Mouse (Mus musculus) limb, embryonic 14.5 days (tissue): Measurements from ENCODE around the gene Klc3. TPM values are rescaled to one million over a fixed set of nuclear protein-coding genes. Genes with fewer than 3 reads are reported as not detected.

Experiments used
- ATAC-seq: fragments of 200-750 bp; cut with Nextera tagmentation; 2 replicates; pipeline ENCODE4 v1.8.0; 2017; ENCODE audit warnings: low read depth, moderate number of reproducible peaks, moderate TSS enrichment; ENCODE audit not compliant: low FRiP score
- DNase-seq: peaks from one replicate; pipeline ENCODE4 v3.0.0-alpha.2; 2015; ENCODE audit warnings: low spot score
- H3K27ac ChIP-seq: fragments of 300-500 bp; sonication (generic); replicated peaks from 2 replicates; pipeline ENCODE4 v1.5.1; 2014; ENCODE audit warnings: low read depth, mild to moderate bottlenecking, low read length, moderate library complexity, mixed read lengths
- H3K27me3 ChIP-seq: fragments of 300-500 bp; sonication (generic); 2 replicates; pipeline ENCODE4 v1.6.1; 2014; ENCODE audit warnings: low read length, mixed read lengths; ENCODE audit not compliant: control insufficient read depth, insufficient read depth
- H3K36me3 ChIP-seq: fragments of 300-500 bp; sonication (generic); 2 replicates; pipeline ENCODE4 v1.6.1; 2014; ENCODE audit warnings: mild to moderate bottlenecking, low read length, moderate library complexity, mixed read lengths; ENCODE audit not compliant: control insufficient read depth, insufficient read depth
- H3K4me1 ChIP-seq: fragments of 300-500 bp; sonication (generic); 2 replicates; pipeline ENCODE4 v1.6.1; 2014; ENCODE audit warnings: antibody characterized with exemption, low read length, mixed read lengths; ENCODE audit not compliant: control insufficient read depth, insufficient read depth
- H3K4me2 ChIP-seq: fragments of 300-500 bp; sonication (generic); replicated peaks from 2 replicates; pipeline ENCODE4 v1.6.1; 2014; ENCODE audit warnings: low read depth, mild to moderate bottlenecking, low read length, moderate library complexity; ENCODE audit not compliant: severe bottlenecking
- H3K4me3 ChIP-seq: fragments of 300-500 bp; sonication (generic); replicated peaks from 2 replicates; pipeline ENCODE4 v1.5.1; 2014; ENCODE audit warnings: low read length
- H3K9ac ChIP-seq: fragments of 300-500 bp; sonication (generic); 2 replicates; pipeline ENCODE4 v1.6.1; 2014; ENCODE audit warnings: mild to moderate bottlenecking, low read depth, low read length, moderate library complexity; ENCODE audit not compliant: severe bottlenecking
- H3K9me3 ChIP-seq: fragments of 300-500 bp; sonication (generic); 2 replicates; pipeline ENCODE4 v1.6.1; 2016; ENCODE audit warnings: low read length; ENCODE audit not compliant: control insufficient read depth
- POLR2A ChIP-seq: fragments of 200-500 bp; IDR thresholded peaks from 2 replicates; pipeline ENCODE4 v1.8.0; 2012; ENCODE audit warnings: inconsistent platforms, mild to moderate bottlenecking, moderate library complexity, borderline replicate concordance; ENCODE audit not compliant: insufficient read depth, insufficient read length; ENCODE audit errors: extremely low read depth
- WGBS: fragments of 180-500 bp; shearing (Covaris S2); extraction: QIAGEN DNeasy Blood & Tissue Kit; methylation state at CpG from one replicate; pipeline ENCODE4 v1.1.7; 2014; 5-methylcytosine and 5-hydroxymethylcytosine counted together
- polyA plus RNA-seq, 2 experiments: library from polyadenylated mRNA; depleted of rRNA in 1 of 2; stranded (reverse) in 1 of 2; unstranded in 1 of 2; fragments of >200 nt; fragmentation: Nextera tagmentation in 1 of 2; extraction: Ambion mirVana in 1 of 2; gene quantifications; 2 replicates each; pipeline versions ENCODE4 v1.2.1 to v1.2.3; 2012 to 2014

The Klc3 gene
- polyA plus RNA-seq, 2 experiments, result 11.5 to 15.2 TPM

DNA sequence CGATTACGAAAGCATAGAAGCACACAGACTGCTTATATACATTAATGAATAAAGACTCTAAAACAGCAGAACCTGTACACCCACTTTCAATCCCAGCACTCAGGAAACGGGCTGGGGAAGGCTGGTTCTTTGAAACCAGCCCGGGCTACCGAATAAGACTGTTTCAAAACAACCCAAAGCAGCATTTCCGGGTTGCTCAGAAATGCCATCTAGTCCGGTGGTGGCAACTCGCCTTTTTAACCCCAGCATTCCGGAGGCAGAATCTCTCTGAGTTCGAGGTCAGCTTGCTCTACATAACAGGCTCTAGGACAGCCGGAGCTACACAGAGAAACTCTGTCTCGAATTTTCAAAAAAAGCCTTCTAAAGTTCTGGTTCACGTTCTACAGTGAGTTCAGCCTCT, 45.3 kb downstream of the Klc3 start:
- peaks cover 38% of the 10 kb centered on the region for H3K36me3 ChIP-seq
- H3K4me3 ChIP-seq, result peak overlapping the region; percentile 66
- H3K4me1 ChIP-seq, result peaks cover 12% of the 10 kb centered on the region
- WGBS, result 18% methylated on average over 13 of the region's 13 CpGs
- peak overlapping the region; percentile 66 for H3K9ac ChIP-seq
- DNase-seq (no peak), ATAC-seq (no peak)
- H3K4me2 ChIP-seq, result peak overlapping the region; percentile 97
- no peak for TF ChIP-seq POLR2A
- no peak overlapping the region for H3K27ac ChIP-seq
- H3K9me3 ChIP-seq, result no peaks in the 10 kb centered on the region
- no peaks in the 10 kb centered on the region for H3K27me3 ChIP-seq

DNA sequence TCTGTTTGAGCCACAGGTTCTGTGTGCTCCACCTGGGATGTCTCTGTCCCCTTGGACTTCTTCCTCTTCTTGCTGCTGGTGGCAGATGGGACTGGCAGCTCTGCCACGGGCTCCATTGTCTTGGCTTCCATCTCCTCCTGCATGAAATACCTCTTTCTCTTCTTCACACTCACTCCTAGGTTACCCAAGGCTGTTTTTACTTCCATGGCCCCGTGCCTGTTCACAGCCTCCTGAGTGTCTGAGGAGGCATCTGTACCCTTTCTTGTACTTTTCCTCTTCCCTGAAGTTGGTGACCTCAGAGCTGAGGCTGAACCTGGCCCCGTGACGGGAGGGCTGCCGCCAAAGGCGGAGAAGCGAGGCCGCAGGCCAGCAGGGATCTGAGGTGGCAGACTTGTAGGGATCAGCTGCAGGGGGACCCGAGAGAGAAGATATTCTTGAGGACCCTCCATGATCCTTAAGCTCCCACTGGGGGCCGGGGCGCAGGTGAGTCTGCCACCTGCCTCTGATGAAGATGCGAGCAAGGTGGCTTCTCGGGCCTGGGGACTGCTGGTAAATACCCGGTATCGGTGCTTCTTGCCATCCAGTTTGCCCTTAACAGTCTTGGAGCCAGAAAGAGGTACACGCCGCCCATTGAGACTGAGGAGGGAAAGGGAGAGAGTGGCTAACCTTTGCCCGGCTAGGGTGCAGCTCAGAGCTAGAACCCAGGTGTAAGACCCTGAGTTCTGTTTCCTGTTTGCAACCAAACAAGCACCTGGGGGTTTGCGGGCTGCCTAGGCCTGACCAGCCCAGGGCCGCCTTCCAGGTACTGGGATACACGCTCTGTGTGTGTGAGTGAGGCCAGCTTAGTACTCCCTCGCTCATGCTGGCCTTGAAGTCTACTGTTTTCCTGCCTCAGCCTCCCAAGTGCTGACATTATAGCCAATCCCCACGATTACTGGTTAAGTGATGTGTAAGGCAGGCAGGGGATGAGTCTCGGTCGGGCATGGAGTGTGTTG, 46.2 kb downstream of the Klc3 start:
- Histone ChIP-seq H3K4me1 (peaks cover 12% of the 10 kb centered on the region), H3K9me3 (no peaks in the 10 kb centered on the region), H3K27me3 (no peaks in the 10 kb centered on the region), H3K4me2 (peak overlapping the region; percentile 97), H3K9ac (peak overlapping the region; percentile 66), H3K36me3 (peaks cover 48% of the 10 kb centered on the region), H3K4me3 (peak overlapping the region; percentile 66), H3K27ac (no peak overlapping the region)
- ATAC-seq (no peak), DNase-seq (no peak)
- TF ChIP-seq POLR2A, result no peak
- 91% methylated on average over 25 of the region's 25 CpGs for WGBS

DNA sequence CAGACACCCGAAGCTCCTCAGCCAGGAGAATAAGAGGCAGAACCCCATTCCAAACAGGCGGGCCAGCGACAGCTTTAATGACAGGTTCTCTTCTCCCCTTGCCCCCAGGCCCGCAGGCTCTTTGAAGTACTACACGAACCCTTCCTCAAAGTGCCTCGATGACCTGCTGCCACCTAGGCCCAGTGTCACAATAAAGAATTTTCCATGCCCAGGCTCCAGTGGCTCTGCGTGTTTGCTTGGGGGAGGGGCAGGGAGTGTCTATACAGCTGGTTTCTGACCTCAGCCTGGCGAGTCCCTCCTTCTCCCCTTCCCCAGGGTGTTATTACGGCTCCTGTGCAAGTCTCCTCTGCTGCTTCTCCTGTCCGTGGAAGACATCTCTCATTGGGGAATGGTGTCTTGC, 47.6 kb downstream of the Klc3 start:
- 66% methylated on average over 10 of the region's 10 CpGs for WGBS
- Histone ChIP-seq H3K27ac (no peak overlapping the region), H3K9ac (no peak overlapping the region), H3K4me1 (peaks cover 7% of the 10 kb centered on the region; the same call in 1 of the 2 replicates), H3K4me3 (no peak overlapping the region), H3K27me3 (no peaks in the 10 kb centered on the region), H3K9me3 (no peaks in the 10 kb centered on the region), H3K36me3 (peaks cover 57% of the 10 kb centered on the region), H3K4me2 (no peak overlapping the region)
- DNase-seq (no peak), ATAC-seq (no peak)
- no peak for TF ChIP-seq POLR2A

GRCm38 (mm10) chr7:19354991-19355390, 48.9 kb downstream of the Klc3 start:
- no peak for TF ChIP-seq POLR2A
- Histone ChIP-seq H3K9ac (no peak overlapping the region), H3K4me3 (no peak overlapping the region), H3K4me1 (peaks cover 5% of the 10 kb centered on the region; the same call in 1 of the 2 replicates), H3K9me3 (no peaks in the 10 kb centered on the region), H3K4me2 (no peak overlapping the region), H3K36me3 (peaks cover 67% of the 10 kb centered on the region), H3K27ac (no peak overlapping the region), H3K27me3 (no peaks in the 10 kb centered on the region)
- 86% methylated on average over 5 of the region's 5 CpGs for WGBS
- ATAC-seq (no peak), DNase-seq (no peak)

GRCm38 (mm10) chr7:19350221-19350620, 53.7 kb downstream of the Klc3 start:
- Histone ChIP-seq H3K9ac (no peak overlapping the region), H3K4me3 (no peak overlapping the region), H3K27ac (no peak overlapping the region), H3K4me2 (no peak overlapping the region), H3K9me3 (no peaks in the 10 kb centered on the region), H3K4me1 (peaks cover 8% of the 10 kb centered on the region), H3K27me3 (no peaks in the 10 kb centered on the region), H3K36me3 (peaks cover 67% of the 10 kb centered on the region)
- WGBS, result 93% methylated on average over 8 of the region's 8 CpGs
- DNase-seq, result no peak
- no peak for TF ChIP-seq POLR2A
- ATAC-seq, result no peak
